Comparison of ENCODE assay signal across 8 mouse cellular contexts in genomic region chr6:103510392-103511289, GRCm38 (mm10). TPM values are rescaled to one million over a fixed set of nuclear protein-coding genes. Genes with fewer than 3 reads are reported as not detected.
DNase-seq lines count a peak whose midpoint lies in the region; ATAC-seq and TF ChIP-seq lines count a peak whose summit lies in the region.

Chl1 (plus strand) TSS chr6:103510586.

- TF ChIP-seq CTCF in lung, postnatal 0 days (IDR thresholded peaks at IDR 0.05) = no peak

- peak within 1 kb of the TSS; percentile 48 for H3K4me2 ChIP-seq in lung, postnatal 0 days (replicated peaks; ENCODE audit: low read depth, low read length)
- peak within 1 kb of the TSS; percentile 83 for H3K4me2 ChIP-seq in midbrain, embryonic 12.5 days (replicated peaks)

- no peaks in the 10 kb centered on the region for H3K9me3 ChIP-seq in lung, postnatal 0 days (ENCODE audit: low read length)
- H3K9me3 ChIP-seq in midbrain, embryonic 12.5 days = no peaks in the 10 kb centered on the region

- ATAC-seq in lung, postnatal 0 days = peak; percentile 16; the same call in 1 of the 2 replicates
- peak; percentile 55 for ATAC-seq in hematopoietic stem cell, adult 5-6 weeks (replicated peaks in 1 of 2; ENCODE audit: insufficient read depth in 1 of 2, low FRiP score in 2 of 2, low TSS enrichment in 1 of 2, low read depth in 1 of 2, poor library complexity in 2 of 2, severe bottlenecking in 2 of 2)
- ATAC-seq in midbrain, embryonic 12.5 days (ENCODE audit: low FRiP score, low read depth) = peak; percentile 20; the same call in 1 of the 2 replicates

- no peak within 1 kb of the TSS for H3K27ac ChIP-seq in lung, postnatal 0 days (ENCODE audit: low read length)
- peak within 1 kb of the TSS; percentile 84 for H3K27ac ChIP-seq in midbrain, embryonic 12.5 days (replicated peaks)

- no peaks in the 10 kb centered on the region for H3K4me1 ChIP-seq in lung, postnatal 0 days (ENCODE audit: insufficient read depth, low read depth, low read length)
- H3K4me1 ChIP-seq in midbrain, embryonic 12.5 days = peaks cover 19% of the 10 kb centered on the region

- H3K4me3 ChIP-seq in lung, postnatal 0 days (ENCODE audit: low read depth, low read length) = peak within 1 kb of the TSS; percentile 19; the same call in 1 of the 2 replicates
- H3K4me3 ChIP-seq in midbrain, embryonic 12.5 days = peak within 1 kb of the TSS; percentile 54

- no peak for TF ChIP-seq EP300 in lung, postnatal 0 days (IDR thresholded peaks at IDR 0.05)

- H3K9ac ChIP-seq in lung, postnatal 0 days (replicated peaks; ENCODE audit: low read depth) = no peak within 1 kb of the TSS
- H3K9ac ChIP-seq in midbrain, embryonic 12.5 days (replicated peaks) = peak within 1 kb of the TSS; percentile 48

- no peaks in the 10 kb centered on the region for H3K36me3 ChIP-seq in lung, postnatal 0 days (ENCODE audit: insufficient read depth, low read length)
- H3K36me3 ChIP-seq in midbrain, embryonic 12.5 days = no peaks in the 10 kb centered on the region

- 5% methylated on average over 25 of the region's 25 CpGs for WGBS in lung, postnatal 0 days
- 3% methylated on average over 25 of the region's 25 CpGs for WGBS in midbrain, embryonic 12.5 days

- peak; percentile 4 for DNase-seq in lung, postnatal 0 days (ENCODE audit: low spot score)
- no peak for DNase-seq in lung, postnatal 25 days (ENCODE audit: low spot score)
- DNase-seq in cerebellum, postnatal 25 days = peak; percentile 81 to 83
- DNase-seq in layer of hippocampus, postnatal 10 days (ENCODE audit: low spot score in 2 of 2) = peak; percentile 54 to 61
- peak; percentile 61 for DNase-seq in urinary bladder, postnatal 14 days (ENCODE audit: low spot score)
- DNase-seq in adrenal gland, postnatal 4 days (ENCODE audit: low spot score in 2 of 2) = no peak

- no peaks in the 10 kb centered on the region; the same call in 1 of the 2 replicates for H3K27me3 ChIP-seq in lung, postnatal 0 days (replicated peaks; ENCODE audit: insufficient read depth, low read length)
- peaks cover 37% of the 10 kb centered on the region for H3K27me3 ChIP-seq in midbrain, embryonic 12.5 days

RNA-seq across cellular contexts. Expression of gene Chl1, which starts in this region (rescaled TPM):
- polyA plus RNA-seq in lung, postnatal 0 days (2015; fragmentation: Nextera tagmentation; extraction: Ambion mirVana) = 0.11 and 0.12 TPM in 2 replicates
- 1.1 and 2.6 TPM in 2 replicates for total RNA-seq in hematopoietic stem cell, adult 5-6 weeks (2017)
- 100 to 1,000 TPM; 311 to 317 TPM for total RNA-seq in layer of hippocampus, postnatal 10 days (2021)
- 22.2 and 30.4 TPM in 2 replicates for polyA plus RNA-seq in midbrain, embryonic 12.5 days (2016; fragmentation: Nextera tagmentation; extraction: Ambion mirVana)
- 1 to 10 TPM; 9.0 to 9.4 TPM for total RNA-seq in adrenal gland, postnatal 4 days (2021)

Comparison
In these comparisons a context has a peak if more than half of its experiments do, and no peak if none do; other contexts are left out.
1. RNA of gene Chl1 (total RNA-seq): 311 to 317 TPM in layer of hippocampus, postnatal 10 days; 9.0 to 9.4 TPM in adrenal gland, postnatal 4 days and 1.1 to 2.6 TPM in hematopoietic stem cell, adult 5-6 weeks; every median in the first group is over 10 times any median in the second.
2. RNA of gene Chl1 (polyA plus RNA-seq): 22.2 to 30.4 TPM in midbrain, embryonic 12.5 days; 0.11 to 0.12 TPM in lung, postnatal 0 days; every median in the first group is over 10 times any median in the second.
3. Peak in DNase-seq, ATAC-seq, H3K4me3 ChIP-seq and H3K4me2 ChIP-seq in lung, postnatal 0 days; RNA of the gene not detected or under 1 TPM.
4. DNase-seq: peak in cerebellum, postnatal 25 days (2 of 2), layer of hippocampus, postnatal 10 days (2 of 2) and urinary bladder, postnatal 14 days (single experiment); none in lung, postnatal 25 days (single experiment) and adrenal gland, postnatal 4 days (0 of 2).
5. Peak in every context shown above with its lines, with median percentiles within 50 percentile points of each other: ATAC-seq.